Mouse (Mus musculus): ENCODE measurements around the gene Fah.

Fah gene

DNA sequence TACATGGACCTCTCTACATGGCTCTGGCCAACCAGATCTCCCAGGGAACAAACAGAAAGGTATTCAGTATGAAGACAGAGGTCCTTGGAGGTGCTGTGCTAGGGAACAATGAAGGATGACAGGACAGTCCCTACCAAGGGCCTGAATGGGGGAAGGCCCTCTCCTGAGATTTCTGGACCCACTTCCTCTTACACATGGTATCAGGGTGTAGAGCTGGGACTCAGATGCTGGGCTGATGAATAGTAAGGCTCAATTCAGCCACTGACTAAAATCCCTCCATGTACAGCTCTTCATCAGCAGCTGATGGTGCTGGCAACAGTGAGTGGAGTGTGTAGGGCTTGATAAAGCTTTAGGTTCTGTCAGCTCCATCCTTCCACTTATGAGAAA is 11.6 kb downstream of the Fah start:
- no peak for DNase-seq (ENCODE audit: low read depth, low spot score)

DNA sequence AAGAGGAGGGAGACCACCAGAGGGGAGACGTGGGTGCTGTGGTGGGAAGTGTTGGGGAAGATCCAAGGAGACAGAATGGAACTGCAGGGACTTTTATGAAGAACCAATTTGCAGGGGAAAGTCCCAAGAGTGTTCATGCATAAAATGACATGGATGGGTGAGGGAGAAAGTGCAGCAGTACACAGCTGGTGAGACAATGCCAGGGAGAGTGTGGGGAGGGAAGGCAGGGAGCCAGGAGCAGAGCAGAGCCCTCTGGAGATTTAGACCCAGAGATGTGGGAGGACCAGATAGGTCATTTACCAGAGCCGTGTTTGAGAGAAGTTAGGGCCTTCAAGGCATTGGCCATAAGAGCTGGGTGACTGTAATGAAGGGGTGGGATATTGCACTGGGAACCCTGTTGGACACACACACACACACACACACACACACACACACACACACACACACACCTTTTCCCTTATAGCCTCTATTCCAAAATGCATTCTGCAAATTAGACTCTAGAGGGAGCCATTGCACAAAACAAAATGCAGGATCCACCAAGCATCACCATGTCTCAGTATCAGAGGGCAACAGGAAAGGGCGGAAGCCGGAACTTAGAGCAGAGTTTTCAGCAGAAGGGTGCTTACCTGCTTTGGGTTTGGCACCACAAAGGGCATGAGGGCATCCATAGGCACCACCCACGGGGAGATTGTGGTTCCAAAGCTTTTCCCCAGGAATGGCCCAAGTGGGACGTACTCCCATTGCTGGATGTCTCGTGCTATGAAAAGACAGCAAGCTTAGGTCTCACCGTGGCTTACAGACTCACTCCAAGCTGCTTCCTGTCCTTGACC is 12.2 kb downstream of the Fah start:
- DNase-seq (ENCODE audit: low read depth, low spot score), result peak; percentile 16

DNA sequence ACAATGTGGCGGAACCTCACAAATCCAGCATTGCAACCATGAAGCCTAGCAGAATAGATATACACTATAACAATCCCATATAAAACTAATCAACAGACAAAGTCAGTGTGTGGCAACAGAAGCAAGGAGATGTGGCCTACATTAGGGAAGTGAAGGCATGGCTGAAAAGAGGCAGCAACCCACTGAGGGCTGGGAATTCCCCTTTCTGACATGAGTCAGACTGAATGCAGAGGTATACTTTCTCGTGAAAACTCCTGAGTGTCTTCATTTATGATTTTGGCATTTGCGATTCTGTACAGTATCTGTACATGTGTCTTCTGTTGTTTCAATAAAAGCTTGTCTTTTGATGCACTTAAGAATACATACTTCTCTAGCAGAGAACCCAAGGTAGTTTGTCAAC is 15.2 kb downstream of the Fah start:
- no peak for DNase-seq (ENCODE audit: low read depth, low spot score)

DNA sequence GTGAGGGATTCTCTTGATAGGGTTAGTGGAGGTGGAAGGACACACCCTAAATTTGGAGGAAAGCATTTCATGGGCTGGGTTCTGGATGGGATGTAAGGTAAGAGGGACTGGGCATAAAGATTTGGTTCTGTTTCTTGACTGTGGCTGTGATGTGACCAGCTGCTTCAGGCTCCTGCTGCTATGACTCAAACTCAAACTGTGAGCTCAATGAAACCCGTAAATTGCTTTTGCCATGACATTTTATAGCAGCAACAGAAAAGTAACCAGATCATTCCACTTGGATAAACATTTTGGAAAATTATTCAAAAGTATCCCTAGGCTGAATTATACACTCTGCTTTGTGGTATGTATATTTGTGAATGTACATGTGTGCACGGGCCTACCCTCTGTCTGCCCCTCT is 15.9 kb downstream of the Fah start:
- no peak for DNase-seq (ENCODE audit: low read depth, low spot score)

DNA sequence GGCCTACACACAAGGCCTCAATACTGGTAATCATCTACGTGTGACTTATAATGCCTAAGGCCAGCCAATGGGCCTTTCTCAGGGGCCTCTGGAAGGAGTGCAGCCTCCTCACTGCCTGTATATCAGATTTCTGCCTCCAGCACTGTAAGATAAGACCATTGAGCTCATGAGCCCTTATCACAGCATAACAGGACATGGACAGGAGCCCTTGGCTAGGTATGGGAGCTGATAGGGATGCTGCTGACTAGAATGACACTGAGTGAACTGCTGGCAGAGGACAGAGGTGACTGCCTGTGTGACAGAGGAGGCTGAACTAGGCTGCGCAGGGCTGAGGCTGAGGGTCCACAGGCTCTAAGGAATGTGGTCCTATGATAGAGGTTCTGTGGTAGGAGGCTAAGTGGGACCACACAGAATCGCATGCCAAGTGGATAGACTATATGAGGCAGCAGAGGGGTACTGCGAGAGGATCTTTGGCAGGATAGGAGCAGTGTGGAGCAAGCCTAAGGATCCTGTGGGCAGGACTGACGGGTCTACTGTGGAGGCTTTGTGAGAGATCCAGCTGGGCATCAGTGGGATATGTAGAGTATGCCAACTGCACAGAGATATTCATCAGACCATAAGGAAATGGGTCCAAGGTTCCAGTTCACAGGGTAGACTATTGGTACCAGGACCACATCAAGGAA is 19.3 kb downstream of the Fah start:
- no peak for DNase-seq (ENCODE audit: low read depth, low spot score)

DNA sequence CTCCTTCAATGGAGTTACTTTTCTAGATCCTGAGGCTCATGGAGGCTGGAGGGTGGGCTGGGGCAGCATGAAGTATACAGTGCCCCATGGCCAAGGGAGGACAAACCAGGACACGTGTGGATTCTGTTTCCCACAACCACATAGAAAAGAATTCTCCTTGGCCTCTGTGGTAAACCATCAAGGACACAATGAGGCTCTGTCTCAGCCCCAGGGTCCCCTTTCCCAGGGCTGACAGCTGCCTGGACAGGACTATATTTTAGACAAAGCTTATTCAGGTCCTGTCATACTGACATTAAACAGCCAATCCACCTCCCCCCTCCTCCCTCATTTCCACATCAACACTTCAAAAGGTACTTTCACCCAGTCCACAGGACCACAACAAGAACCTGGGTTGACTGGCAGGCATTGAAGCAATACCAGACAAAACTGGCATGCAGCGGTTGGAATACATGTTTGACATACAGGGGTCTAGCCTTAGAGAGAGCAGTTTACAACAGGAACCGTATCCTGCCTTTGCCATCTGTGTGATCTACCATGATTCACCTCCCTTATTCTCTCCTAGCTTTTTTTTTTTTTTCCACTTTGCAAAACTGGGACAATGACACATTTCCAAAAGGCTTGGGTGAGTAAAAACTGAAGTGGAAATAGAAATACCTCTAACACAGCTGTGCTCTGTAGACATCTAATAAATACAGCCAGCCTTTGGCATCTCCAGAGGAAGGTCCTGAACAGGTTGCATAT is 20.0 kb downstream of the Fah start:
- DNase-seq (ENCODE audit: low read depth, low spot score), result no peak

DNA sequence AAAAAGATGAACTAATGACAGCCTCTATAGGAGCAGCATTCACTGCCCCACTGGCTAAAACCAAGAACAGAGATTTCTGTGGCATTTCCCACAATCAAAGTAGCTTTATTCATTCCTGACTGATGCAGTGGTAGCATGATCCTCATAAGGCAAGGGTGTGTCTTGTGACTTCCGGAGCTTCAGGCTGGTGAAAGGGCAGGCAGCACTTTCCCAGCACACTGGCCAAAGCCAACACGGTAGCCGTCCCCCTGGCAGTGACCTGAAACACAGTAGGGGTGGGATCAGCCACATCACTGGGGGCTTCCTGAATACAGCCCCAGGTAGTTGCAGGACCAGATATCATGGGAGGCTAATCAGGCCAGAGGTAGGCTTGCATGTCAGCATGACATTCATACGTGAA is 21.4 kb downstream of the Fah start:
- DNase-seq (ENCODE audit: low read depth, low spot score), result no peak

DNA sequence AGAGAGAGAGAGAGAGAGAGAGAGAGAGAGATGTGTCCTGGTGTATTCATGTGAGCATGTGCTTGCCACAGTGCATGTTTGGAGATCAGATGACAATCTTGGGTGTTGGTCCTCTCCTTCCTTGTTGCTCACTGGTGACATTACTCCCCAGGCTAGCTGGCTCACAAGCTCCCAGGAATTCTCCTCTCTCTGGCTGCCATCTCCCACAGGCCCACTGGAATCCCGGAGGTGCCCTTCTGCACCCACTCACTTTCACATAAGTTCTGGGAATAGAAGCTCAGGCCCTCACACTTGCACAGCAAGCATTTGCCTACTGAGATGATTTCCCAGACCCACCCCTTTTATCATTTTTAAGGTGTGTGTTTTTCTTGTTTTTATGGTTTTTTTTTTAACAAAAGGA is 26.8 kb downstream of the Fah start:
- DNase-seq (ENCODE audit: low read depth, low spot score), result no peak

DNA sequence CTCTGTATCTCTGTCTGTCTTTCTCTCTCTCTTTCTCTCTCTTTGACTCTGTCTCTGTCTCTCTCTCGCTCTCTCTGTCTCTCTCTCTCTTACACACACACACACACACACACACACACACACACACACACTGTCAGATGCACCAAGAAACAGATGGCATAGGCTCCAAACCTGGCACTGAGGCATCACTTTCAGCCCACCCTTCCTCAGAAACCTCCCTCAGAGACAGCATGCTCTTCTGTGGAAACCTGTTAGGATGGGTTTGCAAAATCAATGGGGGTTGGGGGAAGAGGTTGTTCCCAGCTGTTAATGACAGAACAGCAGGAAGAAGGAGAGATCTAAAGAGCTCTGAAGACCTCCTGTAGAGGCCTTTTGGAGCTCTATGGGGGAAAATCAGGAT is 27.7 kb downstream of the Fah start:
- peak; percentile 9 for DNase-seq (ENCODE audit: low read depth, low spot score)

DNA sequence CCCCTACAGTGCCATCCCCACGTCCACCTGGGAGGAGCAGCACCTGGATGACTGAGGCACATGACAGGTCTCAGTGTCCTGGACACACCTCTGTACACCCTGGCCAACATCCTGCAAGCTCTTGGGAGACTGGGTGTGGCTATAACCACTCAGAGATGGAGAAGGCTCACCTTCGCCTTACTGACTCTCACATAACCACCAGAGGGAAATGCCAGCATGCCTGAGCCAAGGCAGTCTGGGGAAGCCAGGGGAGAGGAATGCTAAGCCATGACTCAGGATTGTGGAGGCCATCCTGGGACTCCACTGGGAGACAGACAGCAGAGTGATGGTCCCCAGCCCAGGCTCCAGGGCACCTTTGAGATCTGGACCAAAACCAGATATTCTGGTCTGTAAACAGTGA is 29.5 kb downstream of the Fah start:
- no peak for DNase-seq (ENCODE audit: low read depth, low spot score)

DNA sequence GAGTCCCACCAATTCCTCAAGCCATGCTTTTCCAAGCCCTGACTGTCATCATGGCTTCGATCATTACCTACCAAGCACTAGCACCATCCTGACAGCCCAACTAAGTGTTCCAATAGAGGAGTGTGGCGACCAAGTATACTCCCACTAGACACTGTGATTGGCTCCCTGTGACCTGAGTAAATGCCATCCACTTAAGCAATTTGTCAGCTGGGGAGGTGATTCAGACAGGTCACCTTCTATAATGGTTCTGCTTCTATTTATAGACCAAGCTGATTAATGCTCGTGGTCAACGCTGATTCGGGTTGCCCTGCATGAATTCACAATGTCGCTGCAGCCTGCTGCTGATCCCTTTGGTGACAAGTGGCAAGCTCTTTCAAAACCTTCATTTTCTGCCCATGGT is 40.3 kb downstream of the Fah start:
- no peak for DNase-seq (ENCODE audit: low read depth, low spot score)

DNA sequence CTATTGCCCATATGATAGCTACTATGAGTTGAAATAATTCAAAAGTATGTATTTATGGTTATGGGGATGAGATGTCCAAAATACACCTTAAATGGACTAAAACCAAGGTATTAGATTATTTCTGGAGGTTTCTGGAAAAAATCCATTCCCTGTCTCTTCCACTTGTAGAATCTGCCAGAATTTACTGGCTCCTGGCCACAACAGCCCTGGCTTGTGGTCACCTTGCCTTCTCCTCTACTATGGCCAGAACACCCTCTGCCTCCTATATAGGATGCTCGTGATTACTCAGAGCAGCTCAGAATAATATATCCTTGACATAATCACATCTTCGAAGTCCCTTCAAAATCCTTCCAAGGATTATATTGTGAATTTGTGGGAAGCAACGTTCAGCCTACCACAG is 42.3 kb downstream of the Fah start:
- DNase-seq (ENCODE audit: low read depth, low spot score), result no peak

DNA sequence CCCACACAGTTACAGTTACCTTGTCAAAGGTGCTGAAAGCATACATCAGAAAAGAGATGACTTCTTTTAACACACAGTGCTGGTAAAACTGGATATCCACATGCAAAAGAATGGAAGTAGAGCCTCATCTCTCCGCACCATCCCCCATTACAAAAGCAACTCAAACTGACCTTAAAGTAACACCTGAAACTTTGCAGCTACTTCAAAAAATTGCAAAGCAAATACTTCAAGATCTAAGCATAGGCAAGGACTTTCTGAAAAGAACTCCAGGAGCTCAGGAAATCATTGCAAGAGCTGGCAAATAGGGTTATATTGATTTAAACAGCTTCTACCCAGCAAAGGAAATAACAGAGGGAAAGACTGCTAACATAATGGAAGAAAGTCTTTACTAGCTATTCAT is 46.0 kb downstream of the Fah start:
- no peak for DNase-seq (ENCODE audit: low read depth, low spot score)

DNA sequence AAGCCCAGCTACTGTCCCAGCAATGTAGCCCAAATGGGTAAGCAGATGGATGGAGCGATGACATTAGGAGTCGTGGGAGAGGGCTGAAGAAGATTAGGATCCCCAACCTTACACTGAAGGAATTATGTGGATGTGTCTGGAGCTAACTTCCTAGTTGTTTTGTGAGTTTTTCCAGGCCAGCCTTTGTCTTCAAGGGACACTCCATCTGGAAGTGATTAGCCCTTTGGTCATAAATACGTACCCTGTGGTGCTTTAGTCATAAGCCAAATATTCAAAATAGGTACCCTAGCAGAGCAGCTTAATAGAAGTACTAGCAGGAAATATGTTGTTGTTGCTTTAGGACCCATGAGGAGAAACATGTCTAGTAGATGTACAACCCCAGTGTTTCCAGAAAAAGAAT is 49.2 kb downstream of the Fah start:
- DNase-seq (ENCODE audit: low read depth, low spot score), result no peak

DNA sequence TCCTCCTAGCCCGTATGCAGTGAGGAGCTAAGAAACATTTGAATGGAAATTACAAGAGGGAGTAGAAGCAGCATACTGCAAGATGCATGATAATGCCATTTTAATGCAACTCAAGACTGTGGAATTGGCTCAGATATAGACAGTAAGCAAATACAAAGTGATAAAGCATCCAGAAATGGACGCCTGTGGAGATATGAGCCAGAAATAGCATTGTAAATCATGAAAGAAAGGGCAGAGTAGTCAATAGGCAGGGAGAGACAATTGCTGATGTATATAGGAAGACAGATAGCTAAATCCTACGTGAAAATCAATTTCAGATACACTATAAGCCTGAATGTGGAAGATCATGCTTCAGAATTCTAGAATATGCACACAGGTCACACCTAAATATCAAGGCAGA is 51.2 kb downstream of the Fah start:
- no peak for DNase-seq (ENCODE audit: low read depth, low spot score)

DNA sequence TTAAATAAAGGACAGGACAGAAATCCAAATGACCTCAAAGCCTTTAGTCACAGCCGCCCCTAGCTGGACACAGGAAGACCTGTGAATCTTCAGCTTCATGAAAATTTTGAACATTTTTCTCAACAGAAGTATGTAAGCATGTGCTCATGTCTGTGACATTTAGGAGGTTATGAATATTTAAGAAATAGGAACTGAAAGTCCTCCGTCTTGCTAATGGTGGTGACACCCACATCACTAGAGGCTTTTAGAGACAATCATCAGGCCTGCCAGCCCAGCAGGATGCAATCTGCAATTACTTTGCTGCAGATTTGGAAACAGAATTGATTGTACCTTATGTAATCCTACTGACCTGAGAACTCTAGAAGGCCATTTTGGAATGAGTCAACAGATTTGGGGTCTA is 55.0 kb downstream of the Fah start:
- no peak for DNase-seq (ENCODE audit: low read depth, low spot score)

DNA sequence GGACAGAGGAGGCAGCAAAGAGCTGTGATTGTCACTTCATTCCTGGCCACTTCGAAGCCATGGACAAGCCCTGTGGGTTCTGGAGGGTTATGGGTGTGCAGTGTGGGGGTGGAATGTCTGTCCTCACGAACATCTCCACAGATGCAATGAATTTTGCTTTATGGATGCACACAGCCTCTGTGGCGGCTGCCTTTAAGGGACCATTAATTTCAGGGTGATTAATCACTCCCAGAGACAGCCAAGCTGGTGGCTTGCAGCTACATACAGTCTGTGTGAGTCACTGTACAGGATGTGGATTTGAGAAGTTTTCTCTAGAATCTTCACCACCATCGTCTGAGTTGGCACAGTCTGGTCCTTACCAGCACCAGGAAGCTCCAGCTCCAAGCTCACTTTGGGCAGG is 59.9 kb downstream of the Fah start:
- DNase-seq (ENCODE audit: low read depth, low spot score), result no peak

DNA sequence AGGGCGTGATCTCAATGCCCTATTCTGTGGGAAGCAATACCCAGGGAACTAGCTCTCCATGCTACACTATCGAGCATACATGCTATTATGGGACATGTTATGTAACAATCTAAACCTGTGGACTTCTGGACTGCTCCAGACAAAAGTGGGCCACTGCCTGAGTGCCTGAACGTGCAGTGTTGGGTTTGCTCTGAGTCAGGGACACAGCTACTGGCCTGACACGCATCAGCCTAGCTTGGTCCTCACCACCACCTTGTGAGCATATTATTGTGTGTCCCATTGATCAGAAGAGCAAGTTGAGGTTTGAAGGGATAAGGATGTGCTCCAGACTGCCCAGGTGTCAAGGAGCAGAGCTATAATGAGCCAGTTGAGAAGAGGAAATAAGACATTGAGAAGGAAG is 61.6 kb downstream of the Fah start:
- no peak for DNase-seq (ENCODE audit: low read depth, low spot score)

Data from WW6 (cell line).